16 mouse cellular contexts compared by ENCODE assay signal in genomic region chr14:60381671-60382070, GRCm38 (mm10). TPM values are rescaled to one million over a fixed set of nuclear protein-coding genes. Genes with fewer than 3 reads are reported as not detected.
DNase-seq lines count a peak whose midpoint lies in the region; ATAC-seq and TF ChIP-seq lines count a peak whose summit lies in the region.
"Had no signal": no experiment of that assay in that cellular context is flagged by ENCODE, and none has a peak within 500 bp of the region (broad histone marks: within the 10 kb centered on the region; RNA-seq: fewer than 3 reads in every experiment).

No protein-coding gene starts in this region.

- H3K9ac ChIP-seq in neural tube, embryonic 11.5 days (ENCODE audit: low read length): no peak overlapping the region
- 0 out of 2 replicates have a peak overlapping the region, but pooled peaks have one; percentile 11 for H3K9ac ChIP-seq in midbrain, embryonic 12.5 days (replicated peaks)
- H3K9ac ChIP-seq in lung, postnatal 0 days (replicated peaks; ENCODE audit: low read depth): no peak overlapping the region
- H3K9ac ChIP-seq: limb, embryonic 15.5 days had no signal

- ATAC-seq in neural tube, embryonic 11.5 days (ENCODE audit: insufficient read depth, low FRiP score, low TSS enrichment): no peak
- no peak for ATAC-seq in midbrain, embryonic 12.5 days (ENCODE audit: low FRiP score, low read depth)
- ATAC-seq in lung, postnatal 0 days: no peak

- no peak for TF ChIP-seq EP300 in lung, postnatal 0 days (IDR thresholded peaks at IDR 0.05)

- peaks cover 17% of the 10 kb centered on the region for H3K4me1 ChIP-seq in neural tube, embryonic 11.5 days (ENCODE audit: control insufficient read depth, insufficient read depth, low read length)
- H3K4me1 ChIP-seq in hindbrain, embryonic 10.5 days (replicated peaks): peaks cover 83% of the 10 kb centered on the region
- peaks cover 75% of the 10 kb centered on the region for H3K4me1 ChIP-seq in midbrain, embryonic 12.5 days
- peaks cover 17% of the 10 kb centered on the region for H3K4me1 ChIP-seq in olfactory bulb, adult 2 months (ENCODE audit: control insufficient read depth, insufficient read depth, low read length)
- H3K4me1 ChIP-seq in lung, postnatal 0 days (ENCODE audit: insufficient read depth, low read depth, low read length): 0 out of 2 replicates have a peak, but pooled peaks cover 3% of the 10 kb centered on the region

- H3K27me3 ChIP-seq in neural tube, embryonic 11.5 days (ENCODE audit: control insufficient read depth, insufficient read depth, low read length): 0 out of 2 replicates have a peak, but pooled peaks cover 6% of the 10 kb centered on the region
- H3K27me3 ChIP-seq in hindbrain, embryonic 10.5 days (ENCODE audit: insufficient read depth, poor library complexity, severe bottlenecking): peaks cover 31% of the 10 kb centered on the region
- H3K27me3 ChIP-seq in midbrain, embryonic 12.5 days: peaks cover 18% of the 10 kb centered on the region
- peaks cover 24% of the 10 kb centered on the region for H3K27me3 ChIP-seq in lung, postnatal 0 days (replicated peaks; ENCODE audit: insufficient read depth, low read length)

- peak overlapping the region; percentile 21 for H3K4me2 ChIP-seq in neural tube, embryonic 11.5 days (ENCODE audit: low read depth)
- peak overlapping the region; percentile 68 for H3K4me2 ChIP-seq in midbrain, embryonic 12.5 days (replicated peaks)
- no peak overlapping the region for H3K4me2 ChIP-seq in lung, postnatal 0 days (replicated peaks; ENCODE audit: low read depth, low read length)
- H3K4me2 ChIP-seq: limb, embryonic 15.5 days had no signal

- H3K9me3 ChIP-seq in neural tube, embryonic 11.5 days (ENCODE audit: control insufficient read depth, low read length): no peaks in the 10 kb centered on the region
- H3K9me3 ChIP-seq in hindbrain, embryonic 10.5 days: no peaks in the 10 kb centered on the region
- no peaks in the 10 kb centered on the region for H3K9me3 ChIP-seq in midbrain, embryonic 12.5 days
- no peaks in the 10 kb centered on the region for H3K9me3 ChIP-seq in lung, postnatal 0 days (ENCODE audit: low read length)
- H3K9me3 ChIP-seq: limb, embryonic 15.5 days had no signal

- no peak overlapping the region for H3K4me3 ChIP-seq in neural tube, embryonic 11.5 days (ENCODE audit: low read depth, low read length)
- peak overlapping the region; percentile 24; the same call in 1 of the 2 replicates for H3K4me3 ChIP-seq in hindbrain, embryonic 10.5 days
- peak overlapping the region; percentile 74 for H3K4me3 ChIP-seq in midbrain, embryonic 12.5 days
- peak overlapping the region; percentile 33 for H3K4me3 ChIP-seq in olfactory bulb, adult 2 months (ENCODE audit: insufficient read depth, low read depth, low read length)
- H3K4me3 ChIP-seq in lung, postnatal 0 days (ENCODE audit: low read depth, low read length): no peak overlapping the region
- H3K4me3 ChIP-seq: heart, adult 2 months; limb, embryonic 15.5 days had no signal

- DNase-seq in neural tube, embryonic 11.5 days (ENCODE audit: low spot score): no peak
- DNase-seq in neural tube, embryonic 10.5 days (ENCODE audit: extremely low spot score, low spot score): no peak
- no peak for DNase-seq in hindbrain, embryonic 10.5 days (ENCODE audit: low spot score)
- DNase-seq in thymus, adult 18-20 months: no peak
- no peak for DNase-seq in lung, postnatal 0 days (ENCODE audit: low spot score)
- no peak for DNase-seq in embryo, embryonic 9.5 days (ENCODE audit: extremely low spot score)
- DNase-seq: adrenal gland, postnatal 25 days; heart, adult 2 months; heart, postnatal 14 days; kidney, adult 18-20 months; kidney, postnatal 36 days; lung, adult 18-20 months had no signal

- 88% methylated on average over 4 of the region's 4 CpGs for WGBS in neural tube, embryonic 11.5 days
- WGBS in hindbrain, embryonic 10.5 days: 86% methylated on average over 4 of the region's 4 CpGs
- 75% methylated on average over 4 of the region's 4 CpGs for WGBS in midbrain, embryonic 12.5 days
- 22% methylated on average over 4 of the region's 4 CpGs for WGBS in olfactory bulb, adult 2 months
- 74% methylated on average over 4 of the region's 4 CpGs for WGBS in lung, postnatal 0 days

- TF ChIP-seq POLR2A in olfactory bulb, adult 2 months (IDR thresholded peaks at IDR 0.05; ENCODE audit: insufficient read depth, low read depth, low read length): no peak

- no peak for TF ChIP-seq CTCF in olfactory bulb, adult 2 months (IDR thresholded peaks at IDR 0.05; ENCODE audit: insufficient read depth, low read depth, low read length)
- TF ChIP-seq CTCF in lung, postnatal 0 days (IDR thresholded peaks at IDR 0.05): no peak

- H3K36me3 ChIP-seq in neural tube, embryonic 11.5 days (ENCODE audit: control insufficient read depth, insufficient read depth, low read length): no peaks in the 10 kb centered on the region
- H3K36me3 ChIP-seq in hindbrain, embryonic 10.5 days: peaks cover 4% of the 10 kb centered on the region; the same call in 1 of the 2 replicates
- H3K36me3 ChIP-seq in midbrain, embryonic 12.5 days: 0 out of 2 replicates have a peak, but pooled peaks cover 4% of the 10 kb centered on the region
- no peaks in the 10 kb centered on the region for H3K36me3 ChIP-seq in lung, postnatal 0 days (ENCODE audit: insufficient read depth, low read length)
- H3K36me3 ChIP-seq: G1E; limb, embryonic 15.5 days had no signal

- no peak overlapping the region for H3K27ac ChIP-seq in neural tube, embryonic 11.5 days (ENCODE audit: low read depth, low read length)
- H3K27ac ChIP-seq in hindbrain, embryonic 10.5 days: no peak overlapping the region
- H3K27ac ChIP-seq in midbrain, embryonic 12.5 days (replicated peaks): no peak overlapping the region
- H3K27ac ChIP-seq in olfactory bulb, adult 2 months (ENCODE audit: insufficient read depth, low read depth, low read length): no peak overlapping the region
- H3K27ac ChIP-seq in lung, postnatal 0 days (ENCODE audit: low read length): no peak overlapping the region
- H3K27ac ChIP-seq: heart, adult 2 months; limb, embryonic 15.5 days had no signal

RNA-seq across cellular contexts. Expression of gene Amer2, which starts 8.6 kb away (rescaled TPM):
- 9.0 and 9.7 TPM in 2 replicates for polyA plus RNA-seq in neural tube, embryonic 11.5 days (2014; fragmentation: Nextera tagmentation; extraction: Ambion mirVana)
- polyA plus RNA-seq in hindbrain, embryonic 10.5 days (2016; fragmentation: Nextera tagmentation; extraction: Ambion mirVana): 8.2 and 13.5 TPM in 2 replicates
- polyA plus RNA-seq in midbrain, embryonic 12.5 days (2016; fragmentation: Nextera tagmentation; extraction: Ambion mirVana): 31.0 and 44.7 TPM in 2 replicates
- not detected in 2 replicates for polyA plus RNA-seq in olfactory bulb, adult 2 months (2012; ENCODE audit: insufficient read depth, insufficient read length, low replicate concordance, missing spikeins)
- 0.17 and 0.26 TPM in 2 replicates for polyA plus RNA-seq in lung, postnatal 0 days (2015; fragmentation: Nextera tagmentation; extraction: Ambion mirVana)
- polyA plus RNA-seq: G1E had no signal

Comparison
In these comparisons a context has a peak if more than half of its experiments do, and no peak if none do; other contexts are left out.
1. H3K4me3 ChIP-seq: peak in hindbrain, embryonic 10.5 days (single experiment), midbrain, embryonic 12.5 days (single experiment) and olfactory bulb, adult 2 months (single experiment); none in neural tube, embryonic 11.5 days (single experiment) and lung, postnatal 0 days (single experiment).